Mouse (Mus musculus): ENCODE measurements around the gene Slc25a22.

The Slc25a22 gene

DNA sequence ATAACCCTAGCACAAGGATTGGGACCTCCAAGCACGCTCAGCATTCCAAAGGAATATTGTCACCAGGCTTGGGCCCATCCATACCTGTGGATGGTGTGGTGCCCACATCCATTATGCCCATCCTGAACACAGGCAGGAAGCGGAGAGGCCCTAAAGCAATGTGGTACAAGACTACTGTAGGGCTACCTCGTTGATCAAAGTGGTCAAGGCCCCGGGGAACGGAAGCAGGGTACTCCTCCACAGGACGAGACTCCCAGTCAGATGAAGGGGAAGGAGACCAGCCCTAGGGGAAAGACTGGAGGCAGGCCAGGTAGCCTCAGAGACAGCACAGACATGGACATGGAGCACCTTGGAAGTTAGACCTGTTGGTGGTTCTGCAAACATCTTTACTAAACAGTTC, 35.1 kb upstream of the Slc25a22 start:
- peak in 1 of 2 experiments; percentile 64 for DNase-seq (ENCODE audit: inconsistent age in 2 of 2, low spot score in 1 of 2)

DNA sequence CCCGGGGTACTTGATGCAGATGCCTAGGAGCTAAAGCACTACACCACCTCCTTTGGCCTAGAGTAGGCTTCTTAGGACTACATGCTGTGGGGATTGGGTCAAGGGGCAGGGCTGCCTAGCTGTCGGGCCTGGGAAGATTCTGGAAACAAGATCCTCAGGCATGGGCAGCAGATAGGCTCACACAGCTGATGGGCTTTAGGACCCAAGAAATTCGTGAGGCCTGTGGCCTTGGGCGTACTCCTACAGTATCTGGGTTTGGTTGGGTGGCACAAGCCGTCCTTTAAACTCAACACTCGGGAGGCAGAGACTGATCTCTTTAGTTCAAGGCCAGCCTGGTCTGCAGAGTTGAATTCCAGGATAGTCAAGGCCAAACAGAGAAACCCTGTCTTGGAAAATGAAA, 34.5 kb upstream of the Slc25a22 start:
- peak; percentile 79 to 80 for DNase-seq (ENCODE audit: inconsistent age in 2 of 2, low spot score in 1 of 2)

DNA sequence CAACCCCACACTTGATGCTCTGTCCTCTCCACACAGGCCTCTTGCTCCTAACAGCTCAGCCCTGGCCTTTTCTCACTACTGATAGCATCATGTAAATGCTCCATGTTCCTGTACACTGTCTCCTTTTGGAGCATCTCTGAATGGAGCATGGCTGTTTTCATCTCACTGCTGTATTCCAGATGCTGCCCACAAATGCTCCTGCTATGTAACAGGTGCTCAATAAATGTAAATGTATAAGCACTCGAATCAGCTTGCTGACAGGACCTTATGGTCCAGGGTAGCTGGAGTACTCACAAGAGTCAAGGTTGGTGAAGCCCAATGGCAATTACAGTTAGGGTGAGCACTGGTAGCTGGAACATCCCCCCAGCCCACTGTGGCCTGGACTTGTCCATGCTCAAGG, 33.5 kb upstream of the Slc25a22 start:
- peak in 1 of 2 experiments; percentile 51 for DNase-seq (ENCODE audit: inconsistent age in 2 of 2, low spot score in 1 of 2)

DNA sequence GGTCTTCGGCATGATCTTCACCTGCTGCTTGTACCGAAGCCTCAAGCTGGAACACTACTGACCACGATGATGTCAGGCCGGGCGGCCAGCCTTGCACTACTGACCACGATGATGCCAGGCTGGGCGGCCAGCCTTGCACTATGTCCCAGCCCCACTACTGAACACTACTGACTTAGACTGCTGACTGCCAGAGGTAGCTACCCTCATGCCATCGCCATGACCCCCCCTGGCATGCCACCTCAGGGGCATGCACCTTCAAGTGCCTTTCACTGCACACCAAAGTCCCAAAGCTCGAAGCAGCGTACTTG, 32.9 kb upstream of the Slc25a22 start:
- no peak for DNase-seq (ENCODE audit: inconsistent age in 2 of 2, low spot score in 1 of 2)

DNA sequence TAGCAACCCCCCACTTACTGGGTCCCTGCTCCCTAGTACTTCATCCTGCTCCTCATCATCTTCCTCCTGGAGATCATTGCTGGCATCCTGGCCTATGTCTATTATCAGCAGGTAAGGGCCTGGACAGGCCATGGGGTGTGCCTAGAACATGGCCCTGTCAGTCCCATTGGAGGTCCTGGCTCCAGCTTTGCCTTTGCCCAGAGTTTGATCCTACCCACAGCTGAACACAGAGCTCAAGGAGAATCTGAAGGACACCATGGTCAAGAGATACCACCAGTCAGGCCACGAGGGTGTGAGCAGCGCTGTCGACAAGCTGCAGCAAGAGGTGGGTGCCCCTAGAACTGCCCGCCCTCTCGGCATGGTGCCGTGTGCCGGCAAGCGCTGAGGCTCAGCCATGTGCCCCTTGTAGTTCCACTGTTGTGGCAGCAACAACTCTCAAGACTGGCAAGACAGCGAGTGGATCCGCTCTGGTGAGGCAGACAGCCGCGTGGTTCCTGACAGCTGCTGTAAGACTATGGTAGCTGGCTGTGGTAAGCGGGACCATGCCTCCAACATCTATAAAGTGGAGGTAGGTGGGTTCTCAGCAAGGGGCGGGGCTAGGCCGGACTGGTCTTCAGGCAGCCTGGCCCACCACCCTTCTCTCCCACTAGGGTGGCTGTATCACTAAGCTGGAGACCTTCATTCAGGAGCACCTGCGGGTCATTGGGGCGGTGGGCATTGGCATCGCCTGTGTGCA, 32.4 kb upstream of the Slc25a22 start:
- DNase-seq (ENCODE audit: inconsistent age in 2 of 2, low spot score in 1 of 2) = peak; percentile 37 to 62

DNA sequence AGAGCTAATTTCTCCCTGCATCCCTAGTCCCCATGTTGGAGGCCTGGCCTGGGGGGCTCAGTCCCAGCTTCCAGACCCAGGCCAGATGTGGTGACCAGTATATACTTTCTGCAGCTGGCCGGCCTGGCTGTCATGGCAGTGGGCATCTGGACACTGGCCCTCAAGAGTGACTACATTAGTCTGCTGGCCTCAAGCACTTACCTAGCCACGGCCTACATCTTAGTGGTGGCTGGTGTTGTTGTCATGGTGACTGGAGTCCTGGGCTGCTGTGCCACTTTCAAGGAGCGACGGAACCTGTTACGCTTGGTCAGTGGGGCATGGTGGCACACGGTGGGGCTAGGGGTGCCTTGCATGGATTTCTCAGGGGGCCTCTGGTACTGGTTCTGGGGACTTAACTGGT, 31.7 kb upstream of the Slc25a22 start:
- no peak for DNase-seq (ENCODE audit: inconsistent age in 2 of 2, low spot score in 1 of 2)

DNA sequence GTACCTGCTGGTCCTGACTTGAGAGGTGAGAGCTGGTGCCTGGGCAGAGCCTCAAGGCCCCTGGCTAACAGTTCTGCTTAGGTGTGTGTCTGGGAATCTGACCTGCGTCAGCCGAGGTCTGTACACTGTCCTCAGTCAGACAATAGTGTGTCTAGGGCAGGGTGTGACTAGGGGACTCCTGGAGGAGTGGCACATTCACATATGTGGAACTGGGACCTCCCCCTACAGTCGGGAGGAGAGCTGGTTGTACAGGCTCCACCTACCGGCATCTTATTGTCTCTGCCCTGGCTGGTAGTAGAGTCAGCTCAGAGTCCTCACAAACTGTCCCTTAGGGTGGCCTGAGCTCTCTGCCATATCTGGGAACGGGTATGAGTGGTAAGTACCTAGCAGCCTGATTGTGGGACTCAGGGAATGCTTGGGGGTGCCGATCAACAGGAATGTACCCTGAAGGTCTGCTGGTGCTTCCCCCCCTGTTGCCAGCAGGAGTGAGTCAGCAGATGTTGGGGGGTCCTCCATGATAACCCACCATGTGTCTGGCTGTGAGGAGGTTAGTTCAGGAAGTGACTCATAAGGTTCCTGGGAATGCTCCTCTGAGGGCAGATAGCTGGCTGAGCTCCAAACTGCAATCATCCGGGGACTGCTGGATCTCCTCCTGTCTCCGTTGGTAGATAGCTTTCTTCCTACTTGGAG, 31.0 kb upstream of the Slc25a22 start:
- peak; percentile 89 to 96 for DNase-seq (ENCODE audit: inconsistent age in 2 of 2, low spot score in 1 of 2)

DNA sequence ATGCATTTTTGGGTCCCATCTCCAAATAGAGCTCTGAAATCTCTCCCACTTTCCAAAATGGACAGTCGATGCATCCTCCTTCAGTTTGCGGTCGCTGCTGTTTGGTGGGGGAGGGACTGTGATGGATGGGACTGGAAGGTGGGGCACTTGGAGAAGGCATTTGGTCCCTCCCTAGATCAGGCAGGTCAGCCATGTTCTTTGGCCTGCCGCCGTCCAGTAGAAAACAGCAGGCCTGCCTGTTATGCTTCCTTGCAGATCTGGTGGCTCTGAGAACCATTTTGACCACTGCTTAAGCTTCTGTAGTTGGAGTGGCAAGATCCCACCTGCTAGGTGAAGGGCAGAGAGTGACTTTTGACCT, 30.5 kb upstream of the Slc25a22 start:
- DNase-seq (ENCODE audit: inconsistent age in 2 of 2, low spot score in 1 of 2) = peak; percentile 72 to 87

DNA sequence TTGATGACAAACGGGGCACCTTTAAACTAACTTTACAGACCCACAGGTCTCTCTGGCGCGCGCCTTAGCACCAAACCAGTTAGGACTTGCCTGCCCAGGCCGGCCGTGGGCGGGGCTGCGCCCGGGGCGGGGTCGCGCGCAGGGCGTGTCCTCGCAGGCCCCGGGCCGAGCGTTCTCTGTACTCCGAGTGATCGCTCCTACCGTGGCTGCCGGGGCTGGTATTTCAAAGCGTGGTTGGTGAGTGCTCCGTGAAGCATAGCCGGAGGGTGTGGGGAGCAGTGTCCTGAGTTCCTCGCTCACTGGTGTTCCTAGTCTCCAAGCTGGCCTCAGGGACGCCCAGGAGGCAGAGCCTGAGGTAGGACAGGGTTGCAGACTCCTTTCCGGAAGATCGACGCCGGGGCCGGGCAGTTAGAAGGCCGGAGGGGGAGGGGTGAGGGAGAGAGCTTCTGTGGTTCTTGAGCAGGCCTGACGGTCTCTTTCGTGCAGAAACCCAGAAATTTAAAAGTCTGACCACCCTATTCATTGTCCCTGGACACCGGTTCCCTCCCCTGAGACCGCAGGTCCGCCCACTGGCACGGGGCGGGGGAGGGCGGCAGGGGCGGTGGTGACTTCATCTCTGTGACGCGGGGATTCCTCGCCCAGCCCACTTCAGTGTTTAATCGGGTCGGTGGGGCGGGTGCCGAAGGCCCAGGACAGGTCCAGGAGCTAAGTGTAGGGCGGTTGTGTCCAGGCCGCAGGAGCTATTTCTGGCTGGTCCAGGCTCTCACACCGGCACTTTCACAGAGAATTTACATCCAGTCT, 29.7 kb upstream of the Slc25a22 start, which contains the start of gene Cd151:
TSS of gene Cd151 (plus strand) at position 163 of the 801 bp plus-strand sequence.
- DNase-seq (ENCODE audit: inconsistent age in 2 of 2, low spot score in 1 of 2) = peak; percentile 94 to 97

DNA sequence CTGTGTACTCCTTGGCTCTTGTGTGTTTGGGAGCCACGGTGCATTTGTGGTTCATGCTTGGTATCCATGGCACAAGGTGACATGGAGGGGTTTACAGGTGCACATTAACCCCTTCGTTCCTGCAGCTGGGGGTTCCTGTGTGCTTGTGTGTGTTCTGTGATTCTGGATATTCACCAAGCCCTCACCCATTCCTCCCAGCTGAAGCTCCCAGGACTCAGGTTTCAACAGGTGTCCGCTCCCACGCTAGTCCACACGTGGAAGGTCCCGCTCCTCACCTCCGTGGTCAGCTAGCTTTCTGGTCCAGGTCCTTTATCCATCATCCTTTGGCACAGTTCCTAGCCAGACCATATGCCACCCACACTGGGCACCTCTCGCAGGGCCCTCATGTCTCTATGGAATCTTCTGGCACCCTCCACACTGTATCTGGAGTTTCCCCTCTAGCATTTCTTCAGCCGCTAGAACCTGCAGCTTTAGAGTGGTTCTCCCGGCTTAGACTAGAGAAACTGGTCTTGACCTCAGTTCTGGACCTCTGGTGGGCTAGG, 29.0 kb upstream of the Slc25a22 start:
- DNase-seq (ENCODE audit: inconsistent age in 2 of 2, low spot score in 1 of 2) = peak in 1 of 2 experiments; percentile 51

DNA sequence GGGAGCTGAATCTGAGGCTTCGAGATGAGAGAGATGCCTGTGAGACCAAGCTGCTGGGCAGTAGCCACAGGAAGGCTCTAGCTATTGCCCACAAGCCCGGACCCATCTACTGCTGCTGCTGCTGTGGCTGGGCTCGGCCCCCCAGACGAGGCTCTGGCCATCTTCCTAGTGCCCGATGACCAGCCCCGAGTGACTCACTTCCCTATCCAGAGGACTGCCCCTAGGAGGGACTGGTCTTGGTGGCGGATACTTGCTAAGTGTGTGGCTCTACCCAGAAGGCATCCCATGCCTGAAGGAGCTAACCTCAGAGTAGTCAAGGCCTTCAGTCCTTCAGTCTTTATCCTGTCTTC, 28.3 kb upstream of the Slc25a22 start:
- DNase-seq (ENCODE audit: inconsistent age in 2 of 2, low spot score in 1 of 2) = peak; percentile 65 to 73

DNA sequence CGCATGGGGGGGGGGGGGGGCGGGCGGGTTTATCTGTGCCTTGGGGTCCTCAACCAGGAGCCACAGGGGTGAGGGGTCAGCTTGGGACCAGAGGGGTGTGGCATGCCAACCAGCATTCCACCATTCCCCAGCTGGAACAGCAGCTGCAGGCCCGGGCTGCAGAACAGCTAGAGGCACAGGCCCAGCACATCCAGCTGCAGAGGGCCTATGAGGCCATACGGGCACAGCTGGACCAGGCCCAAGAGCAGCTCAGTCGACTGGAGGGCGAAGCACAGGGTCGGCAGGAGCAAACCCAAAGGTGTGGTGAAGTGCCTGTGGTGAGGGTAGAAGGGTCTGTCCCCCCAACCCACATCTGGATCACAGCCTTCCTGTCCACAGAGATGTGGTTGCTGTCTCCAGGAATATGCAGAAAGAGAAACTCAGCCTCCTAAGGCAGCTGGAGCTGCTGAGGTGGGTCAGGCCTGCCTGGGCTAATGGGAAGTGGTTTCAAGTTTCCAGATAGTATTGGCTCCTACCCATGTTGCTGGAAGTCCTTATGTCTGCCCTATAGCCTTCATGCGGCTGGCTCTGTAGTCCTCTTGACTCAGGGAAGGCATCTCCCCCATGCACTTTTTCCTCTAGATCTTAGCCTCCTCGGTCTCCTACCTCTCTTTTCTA, 27.8 kb upstream of the Slc25a22 start:
- DNase-seq (ENCODE audit: inconsistent age in 2 of 2, low spot score in 1 of 2) = peak; percentile 43 to 52

DNA sequence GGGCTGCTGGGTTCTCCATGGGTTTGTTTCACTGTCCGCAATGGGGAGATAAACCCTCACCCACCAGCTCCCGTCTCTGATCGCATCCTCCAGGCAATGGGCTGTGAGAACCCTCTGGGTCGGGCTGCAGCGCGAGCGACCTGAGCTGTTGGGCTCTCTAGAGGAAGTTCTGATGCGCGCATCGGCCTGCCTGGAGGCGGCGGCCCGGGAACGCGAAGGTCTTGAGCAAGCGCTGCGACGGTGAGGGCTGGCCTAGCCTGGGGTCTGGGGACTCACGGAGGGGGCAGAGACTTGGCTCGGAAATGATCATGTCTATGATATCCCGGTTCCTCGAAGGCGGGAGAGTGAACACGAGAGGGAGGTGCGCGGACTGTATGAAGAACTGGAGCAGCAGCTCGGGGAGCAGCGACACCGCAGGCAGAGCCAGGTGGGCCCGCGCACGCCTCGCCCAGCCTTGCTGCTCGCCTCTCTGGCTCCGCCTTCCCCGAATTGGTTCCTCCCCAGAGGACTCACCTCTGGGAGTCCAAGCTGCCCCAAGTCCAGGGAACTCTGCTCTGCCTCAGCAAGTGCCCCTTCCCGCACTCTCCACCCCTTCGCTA, 27.0 kb upstream of the Slc25a22 start:
- DNase-seq (ENCODE audit: inconsistent age in 2 of 2, low spot score in 1 of 2) = peak; percentile 44 to 62

DNA sequence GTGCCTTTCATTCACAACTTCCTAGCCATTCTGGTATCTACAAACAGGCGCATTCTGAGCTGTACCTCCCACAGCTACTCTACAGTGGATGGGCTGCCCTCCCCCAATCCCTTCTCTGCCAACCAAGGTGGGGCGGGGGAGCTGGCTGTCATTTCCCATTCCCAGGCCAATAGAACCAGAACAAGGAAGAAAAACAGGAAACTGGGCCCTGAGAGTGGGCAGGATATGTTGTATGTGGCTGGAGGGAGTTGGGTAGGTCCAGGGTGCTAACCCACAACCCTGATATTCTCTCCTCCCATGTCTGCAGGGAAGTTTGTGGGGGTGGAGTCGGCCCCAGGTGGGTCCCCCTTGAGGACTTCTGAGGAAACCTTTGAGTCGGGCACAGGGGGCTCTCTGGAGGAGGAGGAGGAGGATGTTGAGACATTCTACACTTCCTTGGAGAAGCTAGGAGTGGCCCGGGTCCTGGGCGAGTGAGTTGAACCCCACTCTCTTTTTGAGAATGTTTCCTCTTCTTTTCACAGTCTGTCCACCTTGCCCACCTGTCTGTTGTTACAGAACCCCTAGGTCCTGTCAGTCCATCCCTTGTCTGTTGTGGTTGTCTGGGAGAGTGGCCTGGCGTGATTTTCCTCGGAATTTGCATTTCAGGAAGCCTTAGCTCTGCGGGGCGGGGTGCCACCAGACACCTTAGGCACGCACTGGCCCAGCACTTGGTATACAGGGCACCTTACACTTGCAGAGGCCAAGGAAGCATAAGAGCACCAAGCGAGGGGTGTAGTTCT, 26.3 kb upstream of the Slc25a22 start:
- DNase-seq (ENCODE audit: inconsistent age in 2 of 2, low spot score in 1 of 2) = peak; percentile 67 to 82

DNA sequence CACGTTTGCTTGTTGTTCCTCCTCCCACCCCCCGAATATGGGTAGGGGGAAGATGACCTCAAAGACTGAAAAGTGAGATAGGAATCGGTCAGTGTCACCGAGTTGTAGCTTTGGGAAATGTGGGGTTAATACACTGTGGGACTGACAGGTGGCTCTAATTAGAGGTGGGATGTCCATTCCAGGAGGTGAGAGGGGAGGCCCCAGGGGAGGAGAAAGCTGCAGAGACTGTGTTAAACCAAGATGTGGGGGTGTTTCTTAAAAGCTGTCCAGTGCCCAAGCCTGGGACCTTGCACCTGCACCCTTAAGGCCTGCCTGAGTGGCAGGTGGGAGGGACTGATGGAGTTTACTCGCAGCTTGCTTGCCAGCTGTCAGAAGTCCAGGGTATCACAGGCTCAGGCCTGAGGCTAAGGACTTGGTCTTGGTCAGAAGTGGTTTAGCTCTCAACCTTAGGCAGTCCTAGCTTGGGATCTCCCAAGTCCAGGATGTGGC, 24.7 kb upstream of the Slc25a22 start:
- DNase-seq (ENCODE audit: inconsistent age in 2 of 2, low spot score in 1 of 2) = peak; percentile 20 to 66

DNA sequence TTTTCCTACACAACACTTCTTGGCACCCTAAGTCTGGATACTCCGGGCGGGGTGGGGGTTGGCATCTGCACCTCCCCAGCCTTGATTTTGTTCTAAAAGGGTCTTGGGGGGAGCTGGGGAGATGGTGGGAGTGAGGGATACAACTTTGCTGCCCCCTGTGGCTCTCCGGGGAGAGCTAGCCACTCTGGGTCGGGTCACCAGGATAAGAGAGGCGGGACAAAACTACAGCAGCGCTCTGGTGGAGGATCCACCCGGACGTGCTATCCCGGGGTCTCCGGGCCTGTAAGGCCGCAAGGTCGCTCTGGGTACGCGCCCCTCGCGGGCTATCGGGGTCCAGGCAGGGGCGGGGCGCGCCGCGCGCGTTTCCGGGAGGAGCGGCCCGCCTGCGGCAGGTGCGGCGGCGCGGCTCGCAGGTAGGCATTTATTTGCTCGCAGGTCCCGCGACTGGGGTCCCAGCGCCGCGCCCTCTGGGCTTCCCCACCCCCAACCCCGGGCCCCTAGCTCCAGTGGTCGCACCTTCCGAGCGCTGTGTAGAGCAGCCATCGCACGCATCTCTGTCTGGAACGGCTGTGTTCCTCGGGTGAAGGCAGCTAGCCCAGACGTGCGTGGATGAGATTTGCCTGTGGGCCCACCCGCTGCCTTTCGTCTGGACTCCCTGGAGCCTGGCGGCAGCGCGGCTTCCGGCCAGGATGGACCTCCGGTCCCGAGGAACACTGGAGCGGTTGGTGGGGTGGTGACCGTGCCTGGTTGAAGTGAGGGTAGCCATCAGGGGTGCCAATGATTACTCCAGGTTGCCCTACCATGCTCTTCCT, 24.0 kb upstream of the Slc25a22 start:
- DNase-seq (ENCODE audit: inconsistent age in 2 of 2, low spot score in 1 of 2) = peak; percentile 46 to 68

DNA sequence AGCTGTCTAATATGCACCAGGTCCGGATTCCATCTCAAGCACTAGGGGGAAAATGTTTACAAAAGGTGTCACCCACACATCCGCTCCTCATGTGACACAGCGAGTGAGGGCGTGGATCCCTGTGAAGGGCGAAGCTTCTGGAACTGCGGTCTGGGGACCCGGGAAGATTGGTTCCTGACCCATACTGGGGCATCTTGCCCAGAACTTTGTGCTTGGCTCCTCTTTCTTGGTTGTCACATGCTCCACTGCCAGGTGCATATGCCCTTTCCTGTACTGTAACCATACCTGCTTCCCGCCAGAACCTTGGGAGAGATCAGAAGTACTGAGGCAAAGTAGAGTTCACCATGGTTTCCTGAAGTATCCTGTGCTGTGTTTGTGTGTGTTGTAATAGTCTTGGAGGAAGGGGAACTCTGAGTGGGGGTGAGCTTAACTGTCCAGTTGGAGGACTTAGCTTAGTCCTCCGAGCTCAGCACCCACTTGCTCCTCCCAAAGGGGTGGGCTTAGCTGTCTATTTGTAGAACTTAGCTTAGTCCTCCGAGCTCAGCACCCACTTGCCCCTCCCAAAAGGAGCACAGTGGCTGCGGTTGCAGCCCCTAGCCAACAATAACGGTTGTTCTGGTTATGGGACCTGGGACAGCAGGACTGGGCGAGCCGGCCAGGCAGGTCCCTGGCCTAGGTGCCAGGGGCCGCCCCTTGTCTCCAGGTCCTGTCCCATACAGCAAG, 22.9 kb upstream of the Slc25a22 start, which contains the start of gene Cracr2b:
TSS of gene Cracr2b (plus strand) at position 704 of the 723 bp plus-strand sequence.
- DNase-seq (ENCODE audit: inconsistent age in 2 of 2, low spot score in 1 of 2) = peak; percentile 32 to 65

DNA sequence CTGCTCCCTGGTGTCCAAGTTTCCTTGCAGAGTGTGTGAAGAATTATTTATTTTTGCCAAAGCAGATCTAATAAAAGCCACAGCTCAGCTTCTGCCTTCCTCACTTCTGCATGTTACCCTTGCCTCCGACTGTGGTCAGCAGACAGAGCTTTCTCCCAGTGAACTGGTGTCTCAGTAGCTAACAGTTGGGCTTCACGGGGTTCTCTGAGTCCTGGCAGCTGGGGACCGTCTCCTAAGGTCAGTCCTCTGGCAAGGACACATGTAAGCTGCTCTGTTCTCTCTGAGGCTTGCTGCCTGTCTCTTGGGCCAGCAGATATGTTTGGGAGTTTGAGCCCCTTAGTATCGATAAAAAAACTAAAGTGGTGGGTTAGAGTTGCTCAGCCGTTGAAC, 22.3 kb upstream of the Slc25a22 start:
- DNase-seq (ENCODE audit: inconsistent age in 2 of 2, low spot score in 1 of 2) = peak in 1 of 2 experiments; percentile 20

All from adrenal gland, adult (tissue).